Mouse (Mus musculus): ENCODE measurements at regions not wholly inside any gene's neighbourhood (a gene's known extent, or its start where the extent isn't known, plus 50 kb on each side); places are given as distances from the start of the nearest gene placed in this dataset.

- DNase-seq, result no peak
Measured at GRCm38 (mm10) chr2:147926861-147927260, 119.9 kb downstream of the Foxa2 start.

- no peak for DNase-seq
Measured at GRCm38 (mm10) chr2:147907341-147907740, 139.4 kb downstream of the Foxa2 start.

GRCm38 (mm10) chr2:147905759-147906740 lies 140.7 kb downstream of the Foxa2 start:
- DNase-seq, result no peak

GRCm38 (mm10) chr2:147905118-147905517 lies 141.7 kb downstream of the Foxa2 start:
- no peak for DNase-seq

GRCm38 (mm10) chr2:147899236-147899635 lies 147.5 kb downstream of the Foxa2 start:
- no peak for DNase-seq

- DNase-seq, result peak in 1 of 2 experiments; percentile 36
Measured at GRCm38 (mm10) chr2:147895691-147896090, 151.1 kb downstream of the Foxa2 start.

- no peak for DNase-seq
Measured at GRCm38 (mm10) chr2:147894213-147894612, 152.6 kb downstream of the Foxa2 start.

GRCm38 (mm10) chr2:147886191-147886590 lies 160.6 kb downstream of the Foxa2 start:
- no peak for DNase-seq

- DNase-seq, result no peak
Measured at GRCm38 (mm10) chr2:147877907-147878306, 168.9 kb downstream of the Foxa2 start.

GRCm38 (mm10) chr2:147877543-147877904 lies 169.2 kb downstream of the Foxa2 start:
- no peak for DNase-seq

GRCm38 (mm10) chr2:147876708-147877542 lies 169.8 kb downstream of the Foxa2 start:
- no peak for DNase-seq

GRCm38 (mm10) chr2:147872972-147873371 lies 173.8 kb downstream of the Foxa2 start:
- no peak for DNase-seq

GRCm38 (mm10) chr2:147851186-147851802 lies 195.5 kb downstream of the Foxa2 start:
- no peak for DNase-seq

- DNase-seq, result no peak
Measured at GRCm38 (mm10) chr2:147846968-147847749, 199.6 kb downstream of the Foxa2 start.

- no peak for DNase-seq
Measured at GRCm38 (mm10) chr2:147845256-147845655, 201.5 kb downstream of the Foxa2 start.

GRCm38 (mm10) chr2:147840936-147841335 lies 205.8 kb downstream of the Foxa2 start:
- no peak for DNase-seq

GRCm38 (mm10) chr2:147838613-147839012 lies 208.2 kb downstream of the Foxa2 start:
- no peak for DNase-seq

GRCm38 (mm10) chr2:147830551-147830950 lies 216.2 kb downstream of the Foxa2 start:
- no peak for DNase-seq

GRCm38 (mm10) chr2:147816951-147817350 lies 229.8 kb downstream of the Foxa2 start:
- DNase-seq, result no peak

GRCm38 (mm10) chr2:147814231-147814630 lies 232.5 kb downstream of the Foxa2 start:
- DNase-seq, result no peak

- DNase-seq, result no peak
Measured at GRCm38 (mm10) chr2:147813516-147813915, 233.3 kb downstream of the Foxa2 start.

- DNase-seq, result peak in 1 of 2 experiments; percentile 5
Measured at GRCm38 (mm10) chr2:147808036-147808675, 238.6 kb downstream of the Foxa2 start.

Measured in spleen, adult 18-20 months (tissue).